ENCODE assay signal across 8 mouse cellular contexts in genomic region chrX:20704295-20705082, GRCm38 (mm10). TPM values are rescaled to one million over a fixed set of nuclear protein-coding genes. Genes with fewer than 3 reads are reported as not detected.
DNase-seq lines count a peak whose midpoint lies in the region; ATAC-seq and TF ChIP-seq lines count a peak whose summit lies in the region.

No protein-coding gene starts in this region.

- no peaks in the 10 kb centered on the region for H3K79me2 ChIP-seq in C2C12 (ENCODE audit: control insufficient read depth, insufficient read depth)

- H3K9me3 ChIP-seq in embryonic facial prominence, embryonic 15.5 days (replicated peaks), result no peaks in the 10 kb centered on the region
- no peaks in the 10 kb centered on the region for H3K9me3 ChIP-seq in limb, embryonic 14.5 days (ENCODE audit: control insufficient read depth, low read length)
- no peaks in the 10 kb centered on the region for H3K9me3 ChIP-seq in midbrain, embryonic 16.5 days (replicated peaks; ENCODE audit: control insufficient read depth, low read length, poor library complexity, severe bottlenecking)

- H3K27ac ChIP-seq in bone marrow macrophage, adult 2 months (ENCODE audit: insufficient read depth, low read depth, low read length), result peak overlapping the region; percentile 69
- peak overlapping the region; percentile 95 for H3K27ac ChIP-seq in embryonic facial prominence, embryonic 15.5 days (replicated peaks)
- H3K27ac ChIP-seq in limb, embryonic 14.5 days (replicated peaks; ENCODE audit: low read depth, low read length), result peak overlapping the region; percentile 92
- peak overlapping the region; percentile 87 for H3K27ac ChIP-seq in midbrain, embryonic 16.5 days (ENCODE audit: low read length)

- H3K4me3 ChIP-seq in C2C12 (ENCODE audit: insufficient read depth, poor library complexity, severe bottlenecking), result peak overlapping the region; percentile 36
- peak overlapping the region; percentile 74 for H3K4me3 ChIP-seq in bone marrow macrophage, adult 2 months (ENCODE audit: insufficient read depth, low read length)
- peak overlapping the region; percentile 62 for H3K4me3 ChIP-seq in embryonic facial prominence, embryonic 15.5 days (replicated peaks)
- H3K4me3 ChIP-seq in limb, embryonic 14.5 days (replicated peaks; ENCODE audit: low read length), result peak overlapping the region; percentile 55
- peak overlapping the region; percentile 65 for H3K4me3 ChIP-seq in midbrain, embryonic 16.5 days (ENCODE audit: low read depth, low read length)

- no peak for TF ChIP-seq POLR2A in bone marrow macrophage, adult 2 months (IDR thresholded peaks at IDR 0.05; ENCODE audit: borderline replicate concordance, low read depth, low read length)
- 0 out of 2 replicates have a peak, but pooled peaks have one; percentile 22 for TF ChIP-seq POLR2A in limb, embryonic 14.5 days (IDR thresholded peaks at IDR 0.05; ENCODE audit: borderline replicate concordance, extremely low read depth, insufficient read depth, insufficient read length)

- H3K27me3 ChIP-seq in C2C12 (ENCODE audit: control insufficient read depth, insufficient read depth, insufficient read length), result no peaks in the 10 kb centered on the region
- H3K27me3 ChIP-seq in embryonic facial prominence, embryonic 15.5 days, result no peaks in the 10 kb centered on the region
- H3K27me3 ChIP-seq in limb, embryonic 14.5 days (ENCODE audit: control insufficient read depth, insufficient read depth, low read length), result no peaks in the 10 kb centered on the region
- H3K27me3 ChIP-seq in midbrain, embryonic 16.5 days (ENCODE audit: control insufficient read depth, insufficient read depth, low read depth, low read length), result no peaks in the 10 kb centered on the region

- peaks cover 1% of the 10 kb centered on the region for H3K79me3 ChIP-seq in C2C12 (ENCODE audit: low read depth)

- ATAC-seq in embryonic facial prominence, embryonic 15.5 days (ENCODE audit: insufficient number of reproducible peaks, low FRiP score, low TSS enrichment, low read depth), result peak; percentile 93
- ATAC-seq in limb, embryonic 14.5 days (ENCODE audit: low FRiP score, low read depth), result peak; percentile 91
- ATAC-seq in midbrain, embryonic 16.5 days, result peak; percentile 93

- peak; percentile 62 for DNase-seq in heart, adult 8-10 months (ENCODE audit: low spot score)
- DNase-seq in kidney, adult 9 months, result peak; percentile 72
- DNase-seq in limb, embryonic 14.5 days (ENCODE audit: low spot score), result peak; percentile 79
- peak; percentile 75 for DNase-seq in spleen, postnatal 36 days (ENCODE audit: low spot score in 2 of 2)

- H3K36me3 ChIP-seq in C2C12 (ENCODE audit: control insufficient read depth, insufficient read depth), result no peaks in the 10 kb centered on the region
- H3K36me3 ChIP-seq in embryonic facial prominence, embryonic 15.5 days, result no peaks in the 10 kb centered on the region
- H3K36me3 ChIP-seq in limb, embryonic 14.5 days (ENCODE audit: control insufficient read depth, insufficient read depth, low read length), result peaks cover 3% of the 10 kb centered on the region; the same call in 1 of the 2 replicates
- H3K36me3 ChIP-seq in midbrain, embryonic 16.5 days (ENCODE audit: control insufficient read depth, insufficient read depth, low read length), result no peaks in the 10 kb centered on the region

- H3K9ac ChIP-seq in embryonic facial prominence, embryonic 15.5 days, result peak overlapping the region; percentile 58
- H3K9ac ChIP-seq in limb, embryonic 14.5 days (ENCODE audit: low read depth, low read length, severe bottlenecking), result peak overlapping the region; percentile 65
- peak overlapping the region; percentile 70 for H3K9ac ChIP-seq in midbrain, embryonic 16.5 days (ENCODE audit: low read depth, low read length)

- peak overlapping the region; percentile 92 for H3ac ChIP-seq in C2C12 (ENCODE audit: control insufficient read depth, insufficient read length, low read depth)

- TF ChIP-seq CTCF in C2C12 (IDR thresholded peaks at IDR 0.05; ENCODE audit: control insufficient read depth, insufficient read depth, insufficient read length), result no peak
- TF ChIP-seq CTCF in bone marrow macrophage, adult 2 months (IDR thresholded peaks at IDR 0.05; ENCODE audit: low read depth, low read length), result no peak

- peaks cover 16% of the 10 kb centered on the region for H3K4me1 ChIP-seq in bone marrow macrophage, adult 2 months (ENCODE audit: control insufficient read depth, insufficient read depth, low read length)
- no peaks in the 10 kb centered on the region for H3K4me1 ChIP-seq in embryonic facial prominence, embryonic 15.5 days
- no peaks in the 10 kb centered on the region for H3K4me1 ChIP-seq in limb, embryonic 14.5 days (ENCODE audit: control insufficient read depth, insufficient read depth, low read length)
- H3K4me1 ChIP-seq in midbrain, embryonic 16.5 days (ENCODE audit: control insufficient read depth, insufficient read depth, low read length), result no peaks in the 10 kb centered on the region

- 16% methylated on average over 32 of the region's 32 CpGs for WGBS in embryonic facial prominence, embryonic 15.5 days
- WGBS in limb, embryonic 14.5 days, result 19% methylated on average over 32 of the region's 32 CpGs
- WGBS in midbrain, embryonic 16.5 days, result 15% methylated on average over 30 of the region's 32 CpGs

- H3K4me2 ChIP-seq in embryonic facial prominence, embryonic 15.5 days (replicated peaks), result peak overlapping the region; percentile 45
- peak overlapping the region; percentile 43 for H3K4me2 ChIP-seq in limb, embryonic 14.5 days (replicated peaks; ENCODE audit: low read depth, low read length, severe bottlenecking)
- peak overlapping the region; percentile 45 for H3K4me2 ChIP-seq in midbrain, embryonic 16.5 days (ENCODE audit: low read length)

TF ChIP-seq in C2C12, 6 proteins besides CTCF, POLR2A, EP300 and RAD21:
- TF ChIP-seq MYOG (IDR thresholded peaks at IDR 0.05; ENCODE audit: control insufficient read depth, extremely low read depth, insufficient read length) (no peak), FOSL1 (IDR thresholded peaks at IDR 0.05; ENCODE audit: insufficient read depth, low read length, poor library complexity, severe bottlenecking) (no peak), CEBPB (IDR thresholded peaks at IDR 0.05; ENCODE audit: low read depth) (no peak), USF1 (IDR thresholded peaks at IDR 0.05; ENCODE audit: low read depth) (no peak), MAX (IDR thresholded peaks at IDR 0.05) (no peak), MYOD1 (IDR thresholded peaks at IDR 0.05; ENCODE audit: control insufficient read depth, insufficient read length, low read depth) (no peak)

RNA-seq across cellular contexts. Expression of gene Usp11, which starts 0.8 kb away (rescaled TPM):
- polyA plus RNA-seq in C2C12 (2012; fragmentation: generic; extraction: Trizol), result 9.3 TPM
- 2.5 TPM in 2 replicates for polyA plus RNA-seq in bone marrow macrophage, adult 2 months (2012; ENCODE audit: insufficient read depth, insufficient read length, missing spikeins)
- polyA plus RNA-seq in embryonic facial prominence, embryonic 15.5 days (2015; fragmentation: Nextera tagmentation; extraction: Ambion mirVana), result 48.6 and 55.7 TPM in 2 replicates
- 1 to 10 TPM; 3.7 to 7.3 (median 5.9) TPM for total RNA-seq in heart, adult 8-10 months (2022)
- polyA plus RNA-seq in limb, embryonic 14.5 days (2012; rRNA removed), result 78.3 and 87.0 TPM in 2 replicates
- 43.5 and 49.7 TPM in 2 replicates for polyA plus RNA-seq in limb, embryonic 14.5 days (2014; fragmentation: Nextera tagmentation; extraction: Ambion mirVana)
- polyA plus RNA-seq in midbrain, embryonic 16.5 days (2015; fragmentation: Nextera tagmentation; extraction: Ambion mirVana), result 108 and 109 TPM in 2 replicates

RNA-seq across cellular contexts. Expression of gene Cdk16, which starts 16.7 kb away (rescaled TPM):
- polyA plus RNA-seq in C2C12 (2012; fragmentation: generic; extraction: Trizol), result 67.0 TPM
- polyA plus RNA-seq in bone marrow macrophage, adult 2 months (2012; ENCODE audit: insufficient read depth, insufficient read length, missing spikeins), result 56.1 and 57.6 TPM in 2 replicates
- 126 and 139 TPM in 2 replicates for polyA plus RNA-seq in embryonic facial prominence, embryonic 15.5 days (2015; fragmentation: Nextera tagmentation; extraction: Ambion mirVana)
- total RNA-seq in heart, adult 8-10 months (2022), result 100 to 1,000 TPM; 112 to 136 (median 121) TPM
- polyA plus RNA-seq in limb, embryonic 14.5 days (2012; rRNA removed), result 256 and 298 TPM in 2 replicates
- polyA plus RNA-seq in limb, embryonic 14.5 days (2014; fragmentation: Nextera tagmentation; extraction: Ambion mirVana), result 102 and 109 TPM in 2 replicates
- 138 and 148 TPM in 2 replicates for polyA plus RNA-seq in midbrain, embryonic 16.5 days (2015; fragmentation: Nextera tagmentation; extraction: Ambion mirVana)

RNA-seq across cellular contexts. Expression of gene Uba1, which starts 46.4 kb away (rescaled TPM):
- polyA plus RNA-seq in C2C12 (2012; fragmentation: generic; extraction: Trizol), result 298 TPM
- polyA plus RNA-seq in bone marrow macrophage, adult 2 months (2012; ENCODE audit: insufficient read depth, insufficient read length, missing spikeins), result 160 and 168 TPM in 2 replicates
- polyA plus RNA-seq in embryonic facial prominence, embryonic 15.5 days (2015; fragmentation: Nextera tagmentation; extraction: Ambion mirVana), result 188 and 195 TPM in 2 replicates
- 100 to 1,000 TPM; 197 to 257 (median 214) TPM for total RNA-seq in heart, adult 8-10 months (2022)
- 246 and 331 TPM in 2 replicates for polyA plus RNA-seq in limb, embryonic 14.5 days (2012; rRNA removed)
- 181 and 183 TPM in 2 replicates for polyA plus RNA-seq in limb, embryonic 14.5 days (2014; fragmentation: Nextera tagmentation; extraction: Ambion mirVana)
- 385 and 404 TPM in 2 replicates for polyA plus RNA-seq in midbrain, embryonic 16.5 days (2015; fragmentation: Nextera tagmentation; extraction: Ambion mirVana)

Comparison
In these comparisons a context has a peak if more than half of its experiments do, and no peak if none do; other contexts are left out.
1. Peak in every context shown above with its lines: DNase-seq, ATAC-seq, H3K4me3 ChIP-seq and H3K27ac ChIP-seq.